Mouse (Mus musculus): ENCODE data around the gene Cdyl2. TPM values are rescaled to one million over a fixed set of nuclear protein-coding genes. Genes with fewer than 3 reads are reported as not detected.

Gene Cdyl2
- polyA plus RNA-seq, 1 experiment from 2014 or later = 4.3 TPM

- H3K9me3 ChIP-seq (ENCODE audit: control insufficient read depth, low read length) = no peaks in the 10 kb centered on the region
- no peak for DNase-seq (ENCODE audit: low spot score, missing footprints)
- no peaks in the 10 kb centered on the region for H3K4me1 ChIP-seq (ENCODE audit: control insufficient read depth, insufficient read depth, low read length)
- H3K4me3 ChIP-seq (ENCODE audit: low read depth, low read length) = no peak overlapping the region
- H3K27ac ChIP-seq (ENCODE audit: low read depth, low read length) = no peak overlapping the region
- H3K36me3 ChIP-seq (ENCODE audit: control insufficient read depth, insufficient read depth, low read length) = no peaks in the 10 kb centered on the region
- H3K4me2 ChIP-seq = no peak overlapping the region
- ATAC-seq (ENCODE audit: low FRiP score) = no peak
- peaks cover 7% of the 10 kb centered on the region for H3K27me3 ChIP-seq (ENCODE audit: control insufficient read depth, insufficient read depth, low read length)
- H3K9ac ChIP-seq (ENCODE audit: low read length) = no peak overlapping the region
- WGBS = 76% methylated on average over 5 of the region's 5 CpGs
Observed at GRCm38 (mm10) chr8:116735306-116735705, 2.5 kb upstream of the Cdyl2 start.

GRCm38 (mm10) chr8:116734176-116734575 lies 1.4 kb upstream of the Cdyl2 start:
- no peaks in the 10 kb centered on the region for H3K36me3 ChIP-seq (ENCODE audit: control insufficient read depth, insufficient read depth, low read length)
- no peak overlapping the region for H3K27ac ChIP-seq (ENCODE audit: low read depth, low read length)
- H3K27me3 ChIP-seq (ENCODE audit: control insufficient read depth, insufficient read depth, low read length) = peaks cover 7% of the 10 kb centered on the region
- H3K9me3 ChIP-seq (ENCODE audit: control insufficient read depth, low read length) = no peaks in the 10 kb centered on the region; the same call in 1 of the 2 replicates
- 57% methylated on average over 9 of the region's 9 CpGs for WGBS
- no peaks in the 10 kb centered on the region for H3K4me1 ChIP-seq (ENCODE audit: control insufficient read depth, insufficient read depth, low read length)
- DNase-seq (ENCODE audit: low spot score, missing footprints) (no peak), ATAC-seq (ENCODE audit: low FRiP score) (no peak)
- no peak overlapping the region for H3K4me2 ChIP-seq
- no peak overlapping the region for H3K4me3 ChIP-seq (ENCODE audit: low read depth, low read length)
- H3K9ac ChIP-seq (ENCODE audit: low read length) = no peak overlapping the region

- no peak overlapping the region for H3K27ac ChIP-seq (ENCODE audit: low read depth, low read length)
- H3K4me2 ChIP-seq = peak overlapping the region; percentile 76
- H3K4me1 ChIP-seq (ENCODE audit: control insufficient read depth, insufficient read depth, low read length) = no peaks in the 10 kb centered on the region
- no peaks in the 10 kb centered on the region; the same call in 1 of the 2 replicates for H3K9me3 ChIP-seq (ENCODE audit: control insufficient read depth, low read length)
- DNase-seq (ENCODE audit: low spot score, missing footprints) (no peak), ATAC-seq (ENCODE audit: low FRiP score) (peak; percentile 23; the same call in 1 of the 2 replicates)
- H3K36me3 ChIP-seq (ENCODE audit: control insufficient read depth, insufficient read depth, low read length) = no peaks in the 10 kb centered on the region
- H3K27me3 ChIP-seq (ENCODE audit: control insufficient read depth, insufficient read depth, low read length) = peaks cover 7% of the 10 kb centered on the region
- H3K9ac ChIP-seq (ENCODE audit: low read length) = peak overlapping the region; percentile 83; the same call in 1 of the 2 replicates
- H3K4me3 ChIP-seq (ENCODE audit: low read depth, low read length) = peak overlapping the region; percentile 78
- 23% methylated on average over 3 of the region's 3 CpGs for WGBS
Observed at GRCm38 (mm10) chr8:116733648-116734014, 840 bp upstream of the Cdyl2 start.

GRCm38 (mm10) chr8:116731976-116732683 lies 661 bp downstream of the Cdyl2 start:
- peak overlapping the region; percentile 27; the same call in 1 of the 2 replicates for H3K27ac ChIP-seq (ENCODE audit: low read depth, low read length)
- H3K36me3 ChIP-seq (ENCODE audit: control insufficient read depth, insufficient read depth, low read length) = no peaks in the 10 kb centered on the region
- peaks cover 2% of the 10 kb centered on the region; the same call in 1 of the 2 replicates for H3K9me3 ChIP-seq (ENCODE audit: control insufficient read depth, low read length)
- WGBS = 4% methylated on average over 25 of the region's 46 CpGs
- H3K4me2 ChIP-seq = peak overlapping the region; percentile 76
- peaks cover 7% of the 10 kb centered on the region for H3K27me3 ChIP-seq (ENCODE audit: control insufficient read depth, insufficient read depth, low read length)
- H3K9ac ChIP-seq (ENCODE audit: low read length) = peak overlapping the region; percentile 83
- ATAC-seq (ENCODE audit: low FRiP score) (peak; percentile 63), DNase-seq (ENCODE audit: low spot score, missing footprints) (peak; percentile 91)
- H3K4me3 ChIP-seq (ENCODE audit: low read depth, low read length) = peak overlapping the region; percentile 78
- no peaks in the 10 kb centered on the region for H3K4me1 ChIP-seq (ENCODE audit: control insufficient read depth, insufficient read depth, low read length)

GRCm38 (mm10) chr8:116721451-116721850 lies 11.3 kb downstream of the Cdyl2 start:
- H3K27ac ChIP-seq (ENCODE audit: low read depth, low read length) = no peak overlapping the region
- 93% methylated on average over 2 of the region's 2 CpGs for WGBS
- H3K4me3 ChIP-seq (ENCODE audit: low read depth, low read length) = no peak overlapping the region
- H3K36me3 ChIP-seq (ENCODE audit: control insufficient read depth, insufficient read depth, low read length) = no peaks in the 10 kb centered on the region
- no peaks in the 10 kb centered on the region for H3K4me1 ChIP-seq (ENCODE audit: control insufficient read depth, insufficient read depth, low read length)
- H3K9ac ChIP-seq (ENCODE audit: low read length) = no peak overlapping the region
- peaks cover 3% of the 10 kb centered on the region; the same call in 1 of the 2 replicates for H3K9me3 ChIP-seq (ENCODE audit: control insufficient read depth, low read length)
- ATAC-seq (ENCODE audit: low FRiP score) (no peak), DNase-seq (ENCODE audit: low spot score, missing footprints) (no peak)
- no peak overlapping the region for H3K4me2 ChIP-seq
- H3K27me3 ChIP-seq (ENCODE audit: control insufficient read depth, insufficient read depth, low read length) = no peaks in the 10 kb centered on the region

GRCm38 (mm10) chr8:116707496-116707895 lies 25.3 kb downstream of the Cdyl2 start:
- WGBS = 86% methylated on average over 3 of the region's 3 CpGs
- Histone ChIP-seq H3K9me3 (ENCODE audit: control insufficient read depth, low read length) (peaks cover 3% of the 10 kb centered on the region; the same call in 1 of the 2 replicates), H3K4me3 (ENCODE audit: low read depth, low read length) (no peak overlapping the region), H3K4me1 (ENCODE audit: control insufficient read depth, insufficient read depth, low read length) (no peaks in the 10 kb centered on the region), H3K4me2 (no peak overlapping the region), H3K27ac (ENCODE audit: low read depth, low read length) (no peak overlapping the region), H3K36me3 (ENCODE audit: control insufficient read depth, insufficient read depth, low read length) (no peaks in the 10 kb centered on the region), H3K9ac (ENCODE audit: low read length) (no peak overlapping the region), H3K27me3 (ENCODE audit: control insufficient read depth, insufficient read depth, low read length) (no peaks in the 10 kb centered on the region)
- ATAC-seq (ENCODE audit: low FRiP score) = no peak
- no peak for DNase-seq (ENCODE audit: low spot score, missing footprints)

- no peaks in the 10 kb centered on the region for H3K4me1 ChIP-seq (ENCODE audit: control insufficient read depth, insufficient read depth, low read length)
- no peak overlapping the region for H3K9ac ChIP-seq (ENCODE audit: low read length)
- DNase-seq (ENCODE audit: low spot score, missing footprints) (no peak), ATAC-seq (ENCODE audit: low FRiP score) (no peak)
- H3K36me3 ChIP-seq (ENCODE audit: control insufficient read depth, insufficient read depth, low read length) = no peaks in the 10 kb centered on the region
- H3K27me3 ChIP-seq (ENCODE audit: control insufficient read depth, insufficient read depth, low read length) = no peaks in the 10 kb centered on the region
- H3K4me3 ChIP-seq (ENCODE audit: low read depth, low read length) = no peak overlapping the region
- H3K9me3 ChIP-seq (ENCODE audit: control insufficient read depth, low read length) = no peaks in the 10 kb centered on the region
- no peak overlapping the region for H3K27ac ChIP-seq (ENCODE audit: low read depth, low read length)
- H3K4me2 ChIP-seq = no peak overlapping the region
- 88% methylated on average over 6 of the region's 6 CpGs for WGBS
Observed at GRCm38 (mm10) chr8:116702501-116702900, 30.3 kb downstream of the Cdyl2 start.

GRCm38 (mm10) chr8:116692931-116693330 lies 39.9 kb downstream of the Cdyl2 start:
- Histone ChIP-seq H3K4me2 (no peak overlapping the region), H3K9me3 (ENCODE audit: control insufficient read depth, low read length) (no peaks in the 10 kb centered on the region), H3K27ac (ENCODE audit: low read depth, low read length) (no peak overlapping the region), H3K4me3 (ENCODE audit: low read depth, low read length) (no peak overlapping the region), H3K4me1 (ENCODE audit: control insufficient read depth, insufficient read depth, low read length) (no peaks in the 10 kb centered on the region), H3K9ac (ENCODE audit: low read length) (no peak overlapping the region), H3K36me3 (ENCODE audit: control insufficient read depth, insufficient read depth, low read length) (no peaks in the 10 kb centered on the region), H3K27me3 (ENCODE audit: control insufficient read depth, insufficient read depth, low read length) (no peaks in the 10 kb centered on the region)
- ATAC-seq (ENCODE audit: low FRiP score) (no peak), DNase-seq (ENCODE audit: low spot score, missing footprints) (no peak)
- WGBS = 85% methylated on average over 15 of the region's 15 CpGs

GRCm38 (mm10) chr8:116689741-116690140 lies 43.0 kb downstream of the Cdyl2 start:
- no peaks in the 10 kb centered on the region for H3K27me3 ChIP-seq (ENCODE audit: control insufficient read depth, insufficient read depth, low read length)
- no peaks in the 10 kb centered on the region for H3K4me1 ChIP-seq (ENCODE audit: control insufficient read depth, insufficient read depth, low read length)
- ATAC-seq (ENCODE audit: low FRiP score) (no peak), DNase-seq (ENCODE audit: low spot score, missing footprints) (no peak)
- no peak overlapping the region for H3K27ac ChIP-seq (ENCODE audit: low read depth, low read length)
- no peaks in the 10 kb centered on the region for H3K36me3 ChIP-seq (ENCODE audit: control insufficient read depth, insufficient read depth, low read length)
- no peak overlapping the region for H3K4me2 ChIP-seq
- WGBS = 89% methylated on average over 3 of the region's 3 CpGs
- H3K4me3 ChIP-seq (ENCODE audit: low read depth, low read length) = no peak overlapping the region
- no peaks in the 10 kb centered on the region for H3K9me3 ChIP-seq (ENCODE audit: control insufficient read depth, low read length)
- no peak overlapping the region for H3K9ac ChIP-seq (ENCODE audit: low read length)
